Comparison of ENCODE assay signal across 8 mouse cellular contexts in genomic region chr11:82467218-82467617, GRCm38 (mm10).
DNase-seq lines count a peak whose midpoint lies in the region.

No protein-coding gene starts in this region.

- DNase-seq in gastrocnemius, postnatal 10 days = peak; percentile 32
- no peak for DNase-seq in gastrocnemius, postnatal 36 days
- DNase-seq in Muller cell, postnatal 12 days (ENCODE audit: inconsistent ontology term) = peak; percentile 20
- DNase-seq in cerebellum, postnatal 36 days = peak; percentile 68 to 72
- DNase-seq in left cerebral cortex, postnatal 25 days (ENCODE audit: low spot score in 2 of 2) = peak; percentile 42 to 79
- DNase-seq in ovary, postnatal 10 days (ENCODE audit: low spot score) = no peak
- no peak for DNase-seq in thymus, postnatal 4 days
- DNase-seq in yolk sac, embryonic 10.5 days (ENCODE audit: low spot score) = no peak

- intact Hi-C loops in gastrocnemius, postnatal 36 days (cut with DNase I) = no loop called here
- intact Hi-C loops in left cerebral cortex, postnatal 25 days (cut with DNase I) = no loop called here

Comparison
In these comparisons a context has a peak if more than half of its experiments do, and no peak if none do; other contexts are left out.
1. DNase-seq: peak in gastrocnemius, postnatal 10 days (single experiment), Muller cell, postnatal 12 days (single experiment), cerebellum, postnatal 36 days (2 of 2) and left cerebral cortex, postnatal 25 days (2 of 2); none in gastrocnemius, postnatal 36 days (0 of 2), ovary, postnatal 10 days (single experiment), thymus, postnatal 4 days (single experiment) and yolk sac, embryonic 10.5 days (single experiment).